Mouse (Mus musculus) kidney, adult 2 months (tissue): ENCODE measurements at regions not wholly inside any gene's neighbourhood (a gene's known extent, or its start where the extent isn't known, plus 50 kb on each side); places are given as distances from the start of the nearest gene placed in this dataset.

Experiments used
- CTCF ChIP-seq: fragments of 200-500 bp; conservative IDR thresholded peaks from 2 replicates; pipeline ENCODE4 v1.5.1; 2011; ENCODE audit warnings: low read depth, mild to moderate bottlenecking, control low read depth, low read length, moderate library complexity, mixed read lengths; ENCODE audit not compliant: insufficient read depth, insufficient read length
- POLR2A ChIP-seq: fragments of 200-500 bp; IDR thresholded peaks from one replicate; pipeline ENCODE4 v1.6.1; 2011; ENCODE audit warnings: low read depth, low read length, control low read depth

DNA sequence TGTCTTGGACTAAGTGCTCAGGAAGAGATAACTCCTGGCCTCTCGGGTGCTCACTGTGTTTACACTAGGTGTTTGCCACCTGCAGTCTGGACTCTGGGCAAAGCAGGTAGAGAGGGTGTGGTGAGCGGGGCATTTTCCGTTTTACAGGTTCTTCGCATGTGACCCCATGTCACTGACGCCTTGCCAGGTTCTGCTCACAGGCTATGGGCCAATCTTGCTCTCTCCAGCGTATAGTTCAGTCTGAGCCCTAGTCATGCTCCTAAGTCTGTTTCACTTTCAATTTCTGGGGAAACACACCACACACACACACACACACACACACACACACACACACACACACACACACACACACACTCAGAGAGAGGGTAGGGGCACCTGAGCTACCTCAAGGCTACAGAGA lies 112.4 kb upstream of the Parp11 start:
- TF ChIP-seq CTCF (no peak), POLR2A (no peak)
